Mouse (Mus musculus) neural tube, embryonic 14.5 days (tissue): ENCODE data around the gene Ate1. TPM values are rescaled to one million over a fixed set of nuclear protein-coding genes. Genes with fewer than 3 reads are reported as not detected.
"Not testable (repeated sequence)": the region's sequence is repeated elsewhere in the genome, so short reads cannot be mapped to it uniquely, and the experiment has no call there.

Source experiments
- ATAC-seq: fragments of 200-750 bp; cut with Nextera tagmentation; 2 replicates; pipeline ENCODE4 v1.8.0; 2017; ENCODE audit warnings: low read depth, mild to moderate bottlenecking, moderate TSS enrichment, moderate library complexity
- H3K27ac ChIP-seq: fragments of 300-500 bp; sonication (generic); 2 replicates; pipeline ENCODE4 v1.5.1; 2014; ENCODE audit warnings: low read depth, mild to moderate bottlenecking, control low read depth, low read length, moderate library complexity, mixed read lengths
- H3K27me3 ChIP-seq: fragments of 300-500 bp; sonication (generic); 2 replicates; pipeline ENCODE4 v1.6.1; 2014; ENCODE audit warnings: low read length; ENCODE audit not compliant: control insufficient read depth, insufficient read depth
- H3K36me3 ChIP-seq: fragments of 300-500 bp; sonication (generic); 2 replicates; pipeline ENCODE4 v1.6.1; 2014; ENCODE audit warnings: low read length, mixed read lengths; ENCODE audit not compliant: control insufficient read depth, insufficient read depth
- H3K4me1 ChIP-seq: fragments of 300-500 bp; sonication (generic); 2 replicates; pipeline ENCODE4 v1.6.1; 2014; ENCODE audit warnings: low read length; ENCODE audit not compliant: control insufficient read depth, insufficient read depth
- H3K4me2 ChIP-seq: fragments of 300-500 bp; sonication (generic); 2 replicates; pipeline ENCODE4 v1.6.1; 2014; ENCODE audit warnings: mild to moderate bottlenecking, low read depth, low read length, control low read depth
- H3K4me3 ChIP-seq: fragments of 300-500 bp; sonication (generic); 2 replicates; pipeline ENCODE4 v1.5.1; 2014; ENCODE audit warnings: low read depth, low read length, control low read depth, mixed read lengths
- H3K9ac ChIP-seq: fragments of 300-500 bp; sonication (generic); replicated peaks from 2 replicates; pipeline ENCODE4 v1.6.1; 2014; ENCODE audit warnings: low read depth, mild to moderate bottlenecking, control low read depth, low read length, mixed read lengths
- H3K9me3 ChIP-seq: fragments of 300-500 bp; sonication (generic); 2 replicates; pipeline ENCODE4 v1.6.1; 2016; ENCODE audit warnings: low read length; ENCODE audit not compliant: control insufficient read depth
- WGBS: fragments of 180-500 bp; shearing (Covaris S2); extraction: QIAGEN DNeasy Blood & Tissue Kit; methylation state at CpG from one replicate; pipeline ENCODE4 v1.1.7; 2014; 5-methylcytosine and 5-hydroxymethylcytosine counted together
- polyA plus RNA-seq: library from polyadenylated mRNA; unstranded; fragments of >200 nt; fragmentation: Nextera tagmentation; extraction: Ambion mirVana; gene quantifications from 2 replicates; pipeline ENCODE4 v1.2.1, GENCODE M21; 2014

The Ate1 gene
- polyA plus RNA-seq, 1 experiment from 2014 or later, result 121 TPM

GRCm38 (mm10) chr7:130510243-130510642 lies 9.9 kb downstream of the Ate1 start:
- no peak for ATAC-seq
- no peaks in the 10 kb centered on the region for H3K9me3 ChIP-seq
- H3K27me3 ChIP-seq, result no peaks in the 10 kb centered on the region
- no peaks in the 10 kb centered on the region for H3K4me1 ChIP-seq
- no peak overlapping the region for H3K9ac ChIP-seq
- H3K4me2 ChIP-seq, result no peak overlapping the region
- 96% methylated on average over 5 of the region's 5 CpGs for WGBS
- H3K4me3 ChIP-seq, result no peak overlapping the region
- H3K27ac ChIP-seq, result no peak overlapping the region
- H3K36me3 ChIP-seq, result peaks cover 43% of the 10 kb centered on the region

DNA sequence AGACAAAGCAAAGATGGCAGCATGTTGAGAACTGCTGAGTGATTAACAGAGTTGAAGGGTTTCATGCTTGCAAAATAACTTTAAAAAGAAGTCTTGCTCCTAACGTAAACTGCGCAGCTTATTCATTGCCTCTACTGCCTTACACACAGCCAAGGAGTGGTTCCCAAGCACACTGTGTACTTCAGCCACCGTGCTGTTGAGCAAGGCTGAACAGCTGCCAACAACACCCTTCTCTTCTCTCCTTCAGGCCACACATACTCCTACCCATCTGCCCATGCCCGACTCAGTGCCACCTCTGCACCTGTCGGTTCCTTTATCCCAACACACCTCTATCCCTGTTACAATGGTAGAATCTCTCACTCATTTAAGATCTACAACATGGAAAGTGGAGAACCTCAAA lies 17.2 kb downstream of the Ate1 start:
- no peak overlapping the region for H3K9ac ChIP-seq
- H3K4me3 ChIP-seq, result no peak overlapping the region
- H3K9me3 ChIP-seq, result no peaks in the 10 kb centered on the region
- no peak for ATAC-seq
- H3K27ac ChIP-seq, result no peak overlapping the region
- H3K4me1 ChIP-seq, result no peaks in the 10 kb centered on the region
- H3K36me3 ChIP-seq, result peaks cover 26% of the 10 kb centered on the region
- H3K4me2 ChIP-seq, result no peak overlapping the region
- H3K27me3 ChIP-seq, result no peaks in the 10 kb centered on the region
- WGBS, result 96% methylated on average over 5 of the region's 5 CpGs

DNA sequence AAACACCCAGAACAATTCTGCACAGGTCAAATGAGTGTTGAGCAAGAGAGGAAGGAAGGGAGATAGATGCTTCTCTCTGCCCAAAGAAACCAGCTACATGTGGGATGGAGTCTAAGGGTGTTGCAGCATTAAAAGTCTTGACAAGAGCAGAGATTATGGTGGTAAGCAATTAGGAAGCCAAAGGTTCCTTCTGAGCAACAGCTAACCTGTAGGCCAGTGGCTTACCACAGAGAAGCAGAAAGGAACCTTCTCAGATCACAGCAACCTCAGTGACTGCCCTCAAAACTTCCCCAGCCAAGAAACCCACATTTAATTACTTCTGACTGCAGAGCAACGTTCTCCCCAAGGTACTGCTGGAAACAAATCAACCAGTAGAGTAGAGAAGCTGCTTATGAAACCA lies 18.7 kb downstream of the Ate1 start:
- WGBS, result 85% methylated on average over 1 of the region's 1 CpGs
- no peaks in the 10 kb centered on the region for H3K4me1 ChIP-seq
- no peak overlapping the region for H3K27ac ChIP-seq
- ATAC-seq, result no peak
- H3K4me3 ChIP-seq, result no peak overlapping the region
- no peak overlapping the region for H3K4me2 ChIP-seq
- H3K27me3 ChIP-seq, result no peaks in the 10 kb centered on the region
- H3K9me3 ChIP-seq, result no peaks in the 10 kb centered on the region
- H3K36me3 ChIP-seq, result peaks cover 18% of the 10 kb centered on the region
- no peak overlapping the region for H3K9ac ChIP-seq

DNA sequence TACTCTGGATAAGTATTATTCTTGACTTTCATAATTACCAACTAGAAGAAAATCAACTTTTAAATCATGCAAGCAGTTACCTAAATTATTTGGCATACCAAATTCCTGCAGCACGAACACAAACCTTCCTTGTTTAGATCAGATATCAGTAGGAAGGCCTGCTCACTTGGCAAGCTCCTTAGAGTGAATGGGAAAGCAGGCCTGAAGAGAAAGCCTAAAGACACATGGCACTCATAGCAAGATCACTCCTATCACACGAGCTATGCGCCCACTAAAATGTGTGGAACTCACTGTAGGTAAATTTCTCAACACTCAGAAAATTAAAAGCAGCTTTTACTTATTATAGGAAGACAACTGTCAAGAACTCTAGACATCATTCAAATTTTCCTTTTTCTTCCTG lies 26.8 kb downstream of the Ate1 start:
- no peak overlapping the region for H3K4me2 ChIP-seq
- H3K36me3 ChIP-seq, result no peaks in the 10 kb centered on the region
- WGBS, result 84% methylated on average over 3 of the region's 3 CpGs
- H3K4me1 ChIP-seq, result no peaks in the 10 kb centered on the region
- ATAC-seq, result no peak
- H3K4me3 ChIP-seq, result no peak overlapping the region
- no peak overlapping the region for H3K9ac ChIP-seq
- H3K27ac ChIP-seq, result no peak overlapping the region
- H3K9me3 ChIP-seq, result no peaks in the 10 kb centered on the region
- no peaks in the 10 kb centered on the region for H3K27me3 ChIP-seq

- Histone ChIP-seq H3K4me2 (no peak overlapping the region), H3K4me1 (no peaks in the 10 kb centered on the region)
Observed at GRCm38 (mm10) chr7:130492026-130492425, 28.1 kb downstream of the Ate1 start.

DNA sequence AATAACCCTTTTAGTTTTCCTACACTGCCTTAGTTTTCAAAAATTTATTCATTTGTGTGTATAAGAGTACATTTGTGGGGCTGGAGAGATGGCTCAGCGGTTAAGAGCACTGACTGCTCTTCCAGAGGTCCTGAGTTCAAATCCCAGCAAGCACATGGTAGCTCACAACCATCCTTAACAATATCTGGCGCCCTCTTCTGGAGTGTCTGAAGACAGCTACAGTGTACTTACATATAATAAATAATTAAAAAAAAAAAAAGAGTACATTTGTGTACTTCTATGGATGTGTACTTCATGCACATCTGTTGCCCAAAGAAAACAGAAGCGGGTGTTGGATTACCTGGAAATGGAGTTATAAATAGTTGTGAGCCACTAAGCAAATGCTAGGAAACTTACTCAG lies 41.2 kb downstream of the Ate1 start:
- H3K27me3 ChIP-seq, H3K36me3 ChIP-seq, H3K4me2 ChIP-seq, H3K9me3 ChIP-seq, H3K4me3 ChIP-seq, H3K9ac ChIP-seq, H3K27ac ChIP-seq, ATAC-seq, H3K4me1 ChIP-seq: not testable (repeated sequence)
- 94% methylated on average over 3 of the region's 3 CpGs for WGBS

More at GRCm38 (mm10) chr7:130492026-130492425, 28.1 kb downstream of the Ate1 start:
- no peaks in the 10 kb centered on the region for H3K36me3 ChIP-seq
- H3K27ac ChIP-seq, result no peak overlapping the region
- ATAC-seq, result no peak
- H3K4me3 ChIP-seq, result no peak overlapping the region
- no peaks in the 10 kb centered on the region for H3K9me3 ChIP-seq
- H3K27me3 ChIP-seq, result no peaks in the 10 kb centered on the region
- H3K9ac ChIP-seq, result no peak overlapping the region

- 16% methylated on average over 2 of the region's 2 CpGs for WGBS
- Histone ChIP-seq H3K27ac (no peak overlapping the region), H3K4me1 (peaks cover 4% of the 10 kb centered on the region; the same call in 1 of the 2 replicates)
Observed at GRCm38 (mm10) chr7:130475970-130476369, 44.2 kb downstream of the Ate1 start.

DNA sequence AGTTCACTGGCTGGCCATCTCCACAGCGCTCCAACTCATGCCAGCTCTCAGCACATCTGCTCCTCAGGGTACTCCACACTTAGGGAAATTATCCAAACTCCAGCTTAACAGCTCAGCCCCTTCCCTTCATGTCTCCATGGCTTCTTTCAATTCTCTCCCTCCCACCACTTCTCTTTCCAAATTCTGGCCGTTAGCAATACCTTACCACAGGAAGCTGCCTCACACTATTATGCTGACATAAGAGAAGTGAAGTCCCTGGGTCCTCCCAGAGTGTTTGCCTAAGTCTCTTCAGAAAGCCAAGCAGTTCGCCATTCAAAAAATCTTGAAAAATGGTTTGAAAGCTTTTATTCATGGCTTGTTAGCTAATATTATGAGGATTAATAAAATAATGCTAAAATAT lies 46.3 kb downstream of the Ate1 start:
- Histone ChIP-seq H3K36me3 (no peaks in the 10 kb centered on the region), H3K9ac (no peak overlapping the region), H3K4me3 (no peak overlapping the region), H3K4me2 (no peak overlapping the region), H3K27me3 (no peaks in the 10 kb centered on the region), H3K4me1 (peaks cover 8% of the 10 kb centered on the region; the same call in 1 of the 2 replicates), H3K9me3 (no peaks in the 10 kb centered on the region), H3K27ac (no peak overlapping the region)
- ATAC-seq, result no peak
- 64% methylated on average over 3 of the region's 3 CpGs for WGBS

More at GRCm38 (mm10) chr7:130475970-130476369, 44.2 kb downstream of the Ate1 start:
- H3K9me3 ChIP-seq, result no peaks in the 10 kb centered on the region
- H3K4me2 ChIP-seq, result no peak overlapping the region
- peak; percentile 72; the same call in 1 of the 2 replicates for ATAC-seq
- no peak overlapping the region for H3K4me3 ChIP-seq
- peaks cover 5% of the 10 kb centered on the region; the same call in 1 of the 2 replicates for H3K36me3 ChIP-seq
- no peaks in the 10 kb centered on the region for H3K27me3 ChIP-seq
- no peak overlapping the region for H3K9ac ChIP-seq

DNA sequence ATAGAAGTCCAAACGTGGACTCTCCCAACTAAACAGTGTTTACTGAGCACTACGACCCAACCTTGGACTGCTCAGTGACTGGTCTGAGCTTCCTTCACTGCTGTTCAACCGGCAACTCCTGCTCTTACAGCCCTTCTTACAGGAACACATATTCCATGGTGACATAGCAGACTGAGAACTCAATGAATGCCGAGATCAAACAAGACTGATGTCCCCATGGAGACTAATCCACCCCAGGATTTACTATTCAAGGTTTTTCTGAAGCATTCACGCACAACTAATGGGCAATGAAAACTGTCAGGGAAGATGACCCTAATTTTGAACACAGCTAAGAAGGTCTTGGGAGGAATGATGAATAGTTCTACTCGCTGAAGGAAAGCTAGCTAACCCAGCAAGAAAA lies 47.5 kb downstream of the Ate1 start:
- Histone ChIP-seq H3K9ac (no peak overlapping the region), H3K4me2 (no peak overlapping the region), H3K9me3 (no peaks in the 10 kb centered on the region), H3K27ac (no peak overlapping the region), H3K36me3 (no peaks in the 10 kb centered on the region), H3K4me3 (no peak overlapping the region), H3K4me1 (peaks cover 8% of the 10 kb centered on the region; the same call in 1 of the 2 replicates), H3K27me3 (no peaks in the 10 kb centered on the region)
- WGBS, result 10% methylated on average over 6 of the region's 6 CpGs
- no peak for ATAC-seq
